Mouse (Mus musculus) kidney, postnatal 0 days (tissue): Measurements from ENCODE around the gene Rnf103. TPM values are rescaled to one million over a fixed set of nuclear protein-coding genes. Genes with fewer than 3 reads are reported as not detected.

Source experiments
- ATAC-seq: fragments of 200-750 bp; cut with Nextera tagmentation; replicated peaks from 2 replicates; pipeline ENCODE4 v1.8.0; 2017; ENCODE audit warnings: low read depth, moderate number of reproducible peaks, moderate TSS enrichment, moderate library complexity; ENCODE audit not compliant: low FRiP score
- DNase-seq: peaks from one replicate; pipeline ENCODE4 v3.0.0-alpha.2; 2016; ENCODE audit warnings: low spot score
- H3K27ac ChIP-seq: fragments of 300-500 bp; sonication (generic); 2 replicates; pipeline ENCODE4 v1.5.1; 2014; ENCODE audit warnings: mild to moderate bottlenecking
- H3K27me3 ChIP-seq: fragments of 300-500 bp; sonication (generic); 2 replicates; pipeline ENCODE4 v1.6.1; 2014; ENCODE audit warnings: low read length, mixed read lengths; ENCODE audit not compliant: insufficient read depth
- H3K36me3 ChIP-seq: fragments of 300-500 bp; sonication (generic); 2 replicates; pipeline ENCODE4 v1.6.1; 2014; ENCODE audit warnings: low read length, mixed read lengths; ENCODE audit not compliant: insufficient read depth
- H3K4me1 ChIP-seq: fragments of 300-500 bp; sonication (generic); replicated peaks from 2 replicates; pipeline ENCODE4 v1.6.1; 2014; ENCODE audit warnings: antibody characterized with exemption, low read length, mixed read lengths; ENCODE audit not compliant: insufficient read depth
- H3K4me2 ChIP-seq: fragments of 300-500 bp; sonication (generic); 2 replicates; pipeline ENCODE4 v1.6.1; 2014; ENCODE audit warnings: mild to moderate bottlenecking, low read length, moderate library complexity, mixed read lengths
- H3K4me3 ChIP-seq: fragments of 300-500 bp; sonication (generic); replicated peaks from 2 replicates; pipeline ENCODE4 v1.5.1; 2014; ENCODE audit warnings: low read depth, low read length
- H3K9ac ChIP-seq: fragments of 300-500 bp; sonication (generic); 2 replicates; pipeline ENCODE4 v1.6.1; 2014; ENCODE audit warnings: low read depth, low read length
- H3K9me3 ChIP-seq: fragments of 300-500 bp; sonication (generic); replicated peaks from 2 replicates; pipeline ENCODE4 v1.6.1; 2016; ENCODE audit warnings: low read length, inconsistent platforms, mixed read lengths
- CTCF ChIP-seq: IDR thresholded peaks from 2 replicates; pipeline ENCODE4 v1.5.1; 2016; ENCODE audit warnings: antibody characterized with exemption, low read depth, mild to moderate bottlenecking, moderate library complexity
- WGBS: fragments of 180-500 bp; shearing (Covaris S2); extraction: QIAGEN DNeasy Blood & Tissue Kit; methylation state at CpG from one replicate; pipeline ENCODE4 v1.1.7; 2014; 5-methylcytosine and 5-hydroxymethylcytosine counted together
- polyA plus RNA-seq: library from polyadenylated mRNA; unstranded; fragments of >200 nt; fragmentation: Nextera tagmentation; extraction: Ambion mirVana; gene quantifications from 2 replicates; pipeline ENCODE4 v1.2.1, GENCODE M21; 2015

Rnf103 gene
- polyA plus RNA-seq, 1 experiment from 2014 or later = 22.2 TPM

DNA sequence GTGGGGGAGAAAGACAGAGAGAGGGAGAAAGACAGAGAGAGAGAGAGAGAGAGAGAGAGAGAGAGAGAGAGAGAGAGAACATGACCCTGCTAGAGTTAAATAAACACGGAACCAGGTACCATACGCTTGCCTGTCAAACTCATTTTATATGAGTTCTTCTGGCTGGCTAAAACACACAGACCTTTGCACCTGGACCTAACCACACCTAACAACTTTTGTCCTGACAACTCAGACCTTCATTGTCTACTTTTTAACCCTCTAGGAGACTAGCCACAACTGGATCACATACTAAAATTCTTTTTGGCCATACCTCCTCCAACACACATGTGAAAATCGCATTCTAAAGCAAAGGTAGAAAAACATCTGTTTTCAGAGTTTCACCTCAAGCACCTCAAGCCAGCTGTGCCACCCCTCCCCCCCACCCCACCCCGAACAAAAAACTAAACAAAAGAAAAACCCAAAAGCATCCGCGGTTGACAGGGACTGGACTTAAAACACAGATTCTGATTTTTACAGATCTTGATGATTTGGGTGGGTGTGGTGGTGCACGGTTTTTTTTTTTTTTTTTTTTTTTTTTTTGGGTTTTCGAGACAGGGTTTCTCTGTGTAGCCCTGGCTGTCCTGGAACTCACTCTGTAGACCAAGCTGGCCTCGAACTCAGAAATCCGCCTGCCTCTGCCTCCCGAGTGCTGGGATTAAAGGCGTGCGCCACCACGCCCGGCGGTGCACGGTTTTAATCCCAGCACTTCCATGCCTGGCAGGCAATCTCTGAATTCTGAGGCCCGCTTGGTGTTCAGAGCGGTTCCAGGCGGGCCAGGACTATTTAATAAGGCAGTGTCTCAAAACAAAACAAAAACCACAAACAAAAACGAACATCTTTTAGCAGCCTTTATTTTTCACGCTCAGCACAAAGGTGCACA, 679 bp upstream of the Rnf103 start:
- ATAC-seq = no peak; the same call in 1 of the 2 replicates
- TF ChIP-seq CTCF = no peak
- peak overlapping the region; percentile 68 for H3K4me2 ChIP-seq
- peak overlapping the region; percentile 95; the same call in 1 of the 2 replicates for H3K9ac ChIP-seq
- peak; percentile 16 for DNase-seq
- no peaks in the 10 kb centered on the region for H3K27me3 ChIP-seq
- no peaks in the 10 kb centered on the region for H3K36me3 ChIP-seq
- H3K4me3 ChIP-seq = peak overlapping the region; percentile 67
- peak overlapping the region; percentile 99 for H3K27ac ChIP-seq
- WGBS = 13% methylated on average over 21 of the region's 22 CpGs
- H3K4me1 ChIP-seq = peaks cover 11% of the 10 kb centered on the region; the same call in 1 of the 2 replicates
- no peaks in the 10 kb centered on the region for H3K9me3 ChIP-seq

DNA sequence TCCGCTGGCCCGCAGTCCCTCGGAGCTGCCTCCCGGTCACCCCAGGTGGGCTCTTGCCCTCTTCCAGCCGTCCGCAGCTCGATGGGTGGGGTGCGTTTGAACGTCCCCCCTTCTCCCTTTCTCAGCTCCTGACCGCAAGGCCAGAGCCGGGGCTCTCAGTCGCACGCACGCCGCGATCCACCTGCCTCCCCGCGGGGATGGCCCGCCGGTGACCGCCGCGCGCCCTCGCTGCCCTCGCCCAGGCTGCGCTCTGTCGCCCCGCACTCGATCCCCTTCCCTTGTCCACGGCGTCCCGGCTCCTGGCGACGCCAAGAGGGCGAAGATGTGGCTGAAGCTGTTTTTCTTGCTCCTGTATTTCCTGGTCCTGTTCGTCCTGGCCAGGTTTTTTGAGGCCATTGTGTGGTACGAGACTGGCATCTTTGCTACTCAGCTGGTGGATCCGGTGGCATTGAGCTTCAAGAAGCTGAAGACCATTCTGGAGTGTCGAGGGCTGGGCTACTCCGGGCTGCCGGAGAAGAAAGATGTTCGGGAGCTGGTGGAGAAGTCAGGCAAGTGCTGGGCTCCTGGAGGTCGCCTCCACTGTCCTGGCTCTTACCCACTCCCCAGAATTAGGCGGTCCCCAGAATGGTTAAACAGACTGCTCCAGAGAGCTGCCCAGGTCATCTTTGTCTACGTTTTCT, 787 bp downstream of the Rnf103 start:
- H3K4me3 ChIP-seq = peak overlapping the region; percentile 67
- peak; percentile 69 for DNase-seq
- no peaks in the 10 kb centered on the region for H3K9me3 ChIP-seq
- H3K27me3 ChIP-seq = no peaks in the 10 kb centered on the region
- peak overlapping the region; percentile 99 for H3K27ac ChIP-seq
- H3K9ac ChIP-seq = peak overlapping the region; percentile 95
- ATAC-seq = peak; percentile 51
- peaks cover 11% of the 10 kb centered on the region; the same call in 1 of the 2 replicates for H3K4me1 ChIP-seq
- TF ChIP-seq CTCF = no peak
- no peaks in the 10 kb centered on the region for H3K36me3 ChIP-seq
- under 1% methylated on average over 42 of the region's 46 CpGs for WGBS
- peak overlapping the region; percentile 68 for H3K4me2 ChIP-seq

DNA sequence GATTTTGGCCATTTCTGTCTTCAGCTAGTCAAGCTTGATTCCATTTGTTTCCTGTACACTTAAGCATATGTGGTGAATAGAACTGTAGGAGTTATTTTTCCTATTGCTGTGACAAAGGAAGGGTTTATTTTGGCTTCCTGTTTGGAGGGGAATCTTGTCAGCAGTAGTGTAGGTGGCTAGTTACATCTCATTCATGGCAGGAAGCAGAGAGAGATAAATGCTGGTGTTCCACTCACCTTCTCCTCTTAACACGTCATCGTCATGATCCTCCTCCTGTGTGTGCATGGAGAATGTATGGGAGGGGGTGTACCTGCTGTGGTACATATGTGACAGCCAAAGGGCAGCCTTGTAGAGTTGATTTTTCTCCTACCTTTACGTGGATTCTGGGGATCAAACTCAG, 6.9 kb downstream of the Rnf103 start:
- WGBS = 80% methylated on average over 3 of the region's 3 CpGs

DNA sequence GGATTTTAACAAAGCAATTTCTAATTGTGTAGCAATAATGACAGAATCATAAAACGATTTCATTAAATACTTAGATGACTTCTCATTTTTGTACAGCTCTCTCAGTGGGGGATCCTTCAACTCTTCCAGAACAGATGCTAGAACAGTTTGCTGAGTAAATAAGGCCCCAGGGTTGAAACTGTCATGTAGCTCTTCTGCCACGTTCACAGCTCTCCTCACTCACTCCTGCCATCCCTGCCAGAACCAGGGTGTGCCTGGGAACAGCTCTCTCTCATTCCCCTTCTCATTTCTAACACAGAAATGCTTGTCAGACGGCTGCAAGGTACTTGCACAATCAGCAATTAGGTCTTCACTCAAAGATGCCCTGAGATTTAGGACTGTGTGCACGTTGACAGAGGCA, 9.3 kb downstream of the Rnf103 start:
- Histone ChIP-seq H3K27me3 (no peaks in the 10 kb centered on the region), H3K27ac (no peak overlapping the region), H3K4me3 (no peak overlapping the region), H3K9me3 (no peaks in the 10 kb centered on the region), H3K4me2 (no peak overlapping the region), H3K9ac (no peak overlapping the region), H3K36me3 (0 out of 2 replicates have a peak, but pooled peaks cover 2% of the 10 kb centered on the region), H3K4me1 (no peaks in the 10 kb centered on the region)
- no peak for ATAC-seq
- WGBS = 71% methylated on average over 4 of the region's 4 CpGs
- no peak for TF ChIP-seq CTCF
- no peak for DNase-seq

More for the DNA sequence above, 6.9 kb downstream of the Rnf103 start:
- H3K9me3 ChIP-seq = no peaks in the 10 kb centered on the region
- no peak overlapping the region for H3K4me2 ChIP-seq
- H3K27me3 ChIP-seq = no peaks in the 10 kb centered on the region
- TF ChIP-seq CTCF = no peak
- no peak overlapping the region for H3K9ac ChIP-seq
- H3K4me3 ChIP-seq = no peak overlapping the region
- no peak overlapping the region for H3K27ac ChIP-seq
- H3K36me3 ChIP-seq = no peaks in the 10 kb centered on the region
- ATAC-seq (no peak), DNase-seq (no peak)
- peaks cover 7% of the 10 kb centered on the region; the same call in 1 of the 2 replicates for H3K4me1 ChIP-seq

DNA sequence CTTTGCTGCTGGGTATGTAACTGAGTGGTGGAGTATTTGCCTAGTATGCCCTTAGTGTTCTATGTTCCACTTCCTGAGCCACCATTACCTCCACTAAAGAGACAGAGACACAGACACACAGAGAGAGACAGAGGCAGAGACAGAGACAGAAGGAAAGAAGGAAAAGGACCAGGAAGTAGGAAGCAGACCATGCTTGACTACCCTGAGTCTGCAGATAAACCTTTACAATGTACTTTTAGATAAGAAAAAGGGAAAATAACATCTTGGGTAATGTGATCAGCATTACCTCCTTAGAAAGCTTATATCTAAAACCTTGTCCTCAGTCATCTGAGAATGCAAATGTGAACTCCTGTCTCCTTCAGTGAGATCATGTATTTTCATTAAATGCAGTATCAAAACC, 10.0 kb downstream of the Rnf103 start:
- no peak for TF ChIP-seq CTCF
- H3K27me3 ChIP-seq = no peaks in the 10 kb centered on the region
- H3K9ac ChIP-seq = no peak overlapping the region
- H3K36me3 ChIP-seq = peaks cover 6% of the 10 kb centered on the region; the same call in 1 of the 2 replicates
- ATAC-seq (no peak), DNase-seq (no peak)
- no peak overlapping the region for H3K4me2 ChIP-seq
- H3K4me3 ChIP-seq = no peak overlapping the region
- H3K4me1 ChIP-seq = no peaks in the 10 kb centered on the region
- no peak overlapping the region for H3K27ac ChIP-seq
- H3K9me3 ChIP-seq = no peaks in the 10 kb centered on the region

DNA sequence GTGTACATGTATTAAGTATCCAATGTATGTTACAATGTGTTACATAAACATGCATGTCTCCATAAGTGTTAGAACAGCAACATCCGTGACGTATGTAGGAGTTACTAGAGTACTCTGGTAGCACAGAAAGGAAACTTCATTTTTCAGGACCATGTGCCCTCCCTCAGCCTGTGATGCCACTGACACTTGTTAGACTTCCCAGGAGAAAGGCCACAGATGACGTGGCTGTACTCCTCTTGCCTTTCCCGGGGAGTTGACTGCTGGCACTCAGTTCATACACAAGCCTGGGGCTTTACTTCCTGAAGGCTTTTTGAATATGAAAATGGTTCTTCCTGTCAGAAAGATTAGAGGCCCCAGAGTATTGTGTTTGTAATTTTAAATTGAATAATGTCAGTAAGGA, 10.4 kb downstream of the Rnf103 start:
- no peak for TF ChIP-seq CTCF
- WGBS = 83% methylated on average over 4 of the region's 4 CpGs
- no peaks in the 10 kb centered on the region for H3K4me1 ChIP-seq
- no peaks in the 10 kb centered on the region for H3K9me3 ChIP-seq
- H3K9ac ChIP-seq = no peak overlapping the region
- H3K36me3 ChIP-seq = peaks cover 9% of the 10 kb centered on the region; the same call in 1 of the 2 replicates
- H3K4me3 ChIP-seq = no peak overlapping the region
- H3K4me2 ChIP-seq = no peak overlapping the region
- no peak for ATAC-seq
- no peaks in the 10 kb centered on the region for H3K27me3 ChIP-seq
- DNase-seq = no peak
- H3K27ac ChIP-seq = no peak overlapping the region
